Mouse (Mus musculus): Measurements from ENCODE around the gene Hoxc6.

The Hoxc6 gene

DNA sequence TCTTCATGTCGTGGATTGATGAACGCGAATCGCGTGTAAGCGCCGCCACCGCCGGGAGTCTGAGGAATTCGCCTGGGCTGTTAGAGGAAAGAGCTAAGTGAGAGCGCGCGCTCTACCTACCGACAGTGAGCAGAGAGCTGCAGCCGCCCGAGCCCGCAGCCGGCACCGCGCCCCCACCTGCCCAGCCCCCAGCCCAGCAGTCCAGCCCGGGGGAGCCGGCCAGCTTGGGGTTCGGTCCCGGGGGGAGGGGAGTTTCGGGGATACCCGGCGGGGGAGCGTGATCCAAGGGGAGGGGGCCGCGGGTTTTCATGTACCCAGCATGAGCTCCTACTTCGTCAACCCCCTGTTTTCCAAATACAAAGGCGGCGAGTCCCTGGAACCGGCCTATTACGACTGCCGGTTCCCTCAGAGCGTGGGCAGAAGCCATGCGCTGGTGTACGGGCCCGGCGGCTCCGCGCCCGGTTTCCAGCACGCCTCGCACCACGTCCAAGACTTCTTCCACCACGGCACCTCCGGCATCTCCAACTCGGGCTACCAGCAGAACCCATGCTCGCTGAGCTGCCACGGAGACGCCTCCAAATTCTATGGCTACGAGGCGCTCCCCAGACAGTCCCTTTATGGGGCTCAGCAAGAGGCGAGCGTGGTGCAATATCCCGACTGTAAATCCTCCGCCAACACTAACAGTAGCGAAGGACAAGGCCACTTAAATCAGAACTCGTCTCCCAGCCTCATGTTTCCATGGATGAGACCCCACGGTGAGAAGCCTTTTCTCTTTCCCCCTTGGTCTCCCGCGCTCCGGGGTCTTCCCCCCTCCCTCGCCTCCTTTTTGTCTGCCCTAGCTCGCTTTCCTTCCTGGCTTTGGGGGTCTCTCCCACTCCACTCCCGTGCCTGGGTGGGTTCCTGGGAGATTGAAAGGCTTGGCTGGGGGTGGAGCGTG, 7.3 kb upstream of the Hoxc6 start, which contains the start of gene Hoxc8:
Gene Hoxc8 (plus strand): TSS at position 147 of the 937 bp plus-strand sequence.
- DNase-seq (ENCODE audit: low spot score): no peak

DNA sequence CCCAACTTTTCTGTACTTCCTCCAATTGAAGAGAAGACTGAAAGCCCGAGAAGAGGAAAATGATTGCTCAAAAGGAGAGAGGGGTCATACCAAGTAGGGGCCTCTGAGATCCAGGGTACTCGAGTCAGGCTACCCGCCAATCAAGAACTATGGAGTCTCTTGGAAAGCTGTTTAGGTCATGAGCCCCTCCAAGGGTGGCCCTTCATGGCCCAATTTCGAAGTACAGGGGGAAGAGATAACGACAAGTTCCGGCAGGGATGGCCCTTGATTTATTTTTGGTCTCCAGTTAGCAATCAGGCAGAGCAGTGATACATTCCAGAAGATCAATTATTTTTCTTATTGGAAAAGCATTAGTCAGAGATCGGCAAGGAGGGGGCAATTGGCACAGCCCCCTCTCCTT, 6.3 kb upstream of the Hoxc6 start:
- DNase-seq (ENCODE audit: low spot score): no peak

DNA sequence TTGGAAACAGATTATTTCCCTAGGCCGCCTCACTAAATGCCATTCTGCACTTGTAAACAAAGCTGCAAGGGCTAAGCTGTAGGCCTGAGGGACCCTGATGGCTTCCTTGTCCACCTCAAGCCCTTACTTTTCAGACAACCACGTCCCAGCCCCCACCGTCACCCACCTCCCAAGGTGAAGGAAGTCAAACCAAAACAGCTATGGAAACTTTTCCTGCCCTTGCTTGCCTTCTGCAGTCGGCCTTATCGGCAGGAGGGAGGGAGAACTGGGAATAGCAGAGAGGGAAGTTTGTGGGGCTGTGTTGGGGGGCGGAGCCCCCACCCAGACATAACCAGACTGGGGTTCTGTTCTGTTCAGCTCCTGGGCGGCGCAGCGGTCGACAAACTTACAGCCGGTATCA, 5.9 kb upstream of the Hoxc6 start:
- no peak for DNase-seq (ENCODE audit: low spot score)

GRCm38 (mm10) chr15:102992863-102993262, 5.2 kb upstream of the Hoxc6 start:
- DNase-seq (ENCODE audit: low spot score): no peak

DNA sequence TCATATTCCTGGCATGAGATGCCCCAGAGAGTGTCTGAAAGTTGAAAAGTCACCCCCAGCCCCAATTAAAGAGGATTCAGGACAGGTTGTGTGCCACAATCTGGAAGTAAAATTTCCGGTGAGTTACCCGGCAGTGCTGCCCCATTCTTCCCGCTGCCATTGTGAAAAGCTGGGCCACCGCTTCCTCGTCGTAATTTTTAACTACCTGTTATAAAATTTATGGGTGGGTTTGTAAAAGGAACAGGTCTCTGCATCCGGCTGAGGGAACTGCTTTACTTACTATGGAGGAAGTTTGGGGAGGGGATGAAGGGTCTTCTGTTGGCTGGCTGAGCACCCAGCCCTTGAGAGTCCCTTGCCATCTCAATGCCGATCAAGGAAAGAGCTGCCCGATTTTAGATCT, 1.5 kb upstream of the Hoxc6 start:
- no peak for DNase-seq (ENCODE audit: low spot score)

DNA sequence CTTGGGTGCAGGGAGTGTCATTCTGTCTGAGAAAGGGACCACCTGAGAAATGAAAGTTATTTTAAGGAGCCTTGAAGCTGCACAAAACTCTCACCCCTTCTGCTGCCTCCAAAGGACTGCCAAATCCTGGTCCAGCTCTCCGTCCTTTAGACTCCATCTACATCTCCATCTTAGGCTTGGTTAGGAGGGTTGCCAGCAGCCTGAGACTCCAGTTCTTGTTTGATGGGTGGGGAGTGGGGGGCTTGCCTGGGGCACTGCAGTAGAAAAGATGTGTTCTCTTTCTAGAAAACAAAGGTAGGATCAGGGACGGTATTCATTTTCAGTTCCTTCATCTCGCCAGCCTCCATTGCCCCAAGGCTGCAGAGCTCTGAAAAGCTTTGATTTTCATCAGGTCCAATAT, 626 bp upstream of the Hoxc6 start:
- no peak for DNase-seq (ENCODE audit: low spot score)

- no peak for DNase-seq (ENCODE audit: low spot score)
Measured at GRCm38 (mm10) chr15:102998608-102999182, 638 bp downstream of the Hoxc6 start.

- DNase-seq (ENCODE audit: low spot score): no peak
Measured at GRCm38 (mm10) chr15:102999183-102999831, 1.2 kb downstream of the Hoxc6 start.

GRCm38 (mm10) chr15:102999955-103000354, 1.9 kb downstream of the Hoxc6 start:
- DNase-seq (ENCODE audit: low spot score): no peak

DNA sequence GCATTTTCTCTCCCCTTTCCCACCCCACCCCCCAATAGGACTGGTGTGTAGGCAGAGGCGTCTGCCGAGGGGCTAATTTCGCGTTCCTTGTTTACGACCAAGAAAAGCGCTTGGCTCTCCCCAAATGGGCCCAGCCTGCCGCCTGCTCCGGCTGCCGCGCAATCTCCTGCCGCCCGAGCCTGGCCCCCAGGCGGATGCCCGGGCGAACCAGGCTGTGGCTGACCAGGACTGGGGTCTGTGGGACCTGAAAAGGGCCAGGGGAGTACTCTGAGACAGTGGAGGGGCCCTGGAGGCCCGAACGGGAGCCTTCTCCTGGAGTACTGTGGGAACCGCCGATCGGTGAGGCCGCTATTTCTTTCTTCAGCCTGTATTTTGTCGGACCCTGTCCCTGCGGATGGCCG, 2.4 kb downstream of the Hoxc6 start:
- DNase-seq (ENCODE audit: low spot score): no peak

- DNase-seq (ENCODE audit: low spot score): no peak
Measured at GRCm38 (mm10) chr15:103001370-103001769, 3.3 kb downstream of the Hoxc6 start.

DNA sequence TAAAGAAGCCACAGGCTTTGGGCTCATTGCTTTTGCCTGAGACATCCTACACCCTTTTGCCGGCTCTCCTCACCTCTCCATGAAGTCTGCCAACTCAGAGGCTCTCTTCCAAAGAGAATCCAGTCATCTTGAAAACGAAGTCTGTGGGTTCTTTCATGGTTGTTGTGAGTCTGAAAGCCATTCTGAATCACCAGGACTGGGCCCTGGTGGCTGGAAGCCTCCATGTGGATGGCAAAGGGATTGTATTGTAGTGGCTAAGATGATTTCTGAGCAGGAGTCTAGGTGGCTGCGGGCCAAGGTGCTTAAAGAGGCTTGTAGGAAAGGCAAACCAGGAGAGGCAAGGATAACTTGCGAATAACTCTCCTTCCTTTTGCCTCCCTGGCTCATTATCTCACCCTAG, 4.1 kb downstream of the Hoxc6 start:
- no peak for DNase-seq (ENCODE audit: low spot score)

DNA sequence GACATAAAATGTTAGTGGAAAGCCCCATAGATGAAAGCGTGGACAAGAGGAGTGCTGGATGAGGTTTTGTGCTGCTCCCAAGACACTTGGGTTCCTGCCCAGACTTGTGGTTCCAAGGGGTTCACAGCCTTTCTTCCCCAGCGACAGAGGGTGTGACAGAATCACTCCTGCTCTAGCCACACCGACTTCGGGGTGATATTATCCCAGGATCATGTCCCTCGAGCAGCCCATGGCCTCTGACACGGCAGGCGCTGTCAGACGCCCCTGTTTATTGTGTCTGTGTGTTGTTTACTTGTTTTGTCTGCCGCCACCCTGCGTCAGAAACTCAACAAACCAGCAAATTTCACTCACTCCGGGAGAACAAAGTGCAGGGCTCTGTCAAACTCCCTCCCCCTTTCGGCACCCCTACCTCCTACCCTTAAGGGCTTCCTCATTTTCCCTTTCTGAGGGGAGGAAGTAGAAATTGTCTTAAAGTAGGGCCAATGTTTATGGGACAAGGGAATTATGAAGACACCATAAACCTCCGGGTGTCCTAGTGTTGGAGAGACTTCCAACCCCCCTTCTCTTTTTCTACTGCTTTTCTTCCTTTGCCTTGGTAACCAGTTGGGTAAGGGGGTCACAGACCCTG, 4.9 kb downstream of the Hoxc6 start:
- DNase-seq (ENCODE audit: low spot score): no peak

- DNase-seq (ENCODE audit: low spot score): no peak
Measured at GRCm38 (mm10) chr15:103005308-103005707, 7.3 kb downstream of the Hoxc6 start.

GRCm38 (mm10) chr15:103005797-103006196, 7.7 kb downstream of the Hoxc6 start:
- DNase-seq (ENCODE audit: low spot score): no peak

DNA sequence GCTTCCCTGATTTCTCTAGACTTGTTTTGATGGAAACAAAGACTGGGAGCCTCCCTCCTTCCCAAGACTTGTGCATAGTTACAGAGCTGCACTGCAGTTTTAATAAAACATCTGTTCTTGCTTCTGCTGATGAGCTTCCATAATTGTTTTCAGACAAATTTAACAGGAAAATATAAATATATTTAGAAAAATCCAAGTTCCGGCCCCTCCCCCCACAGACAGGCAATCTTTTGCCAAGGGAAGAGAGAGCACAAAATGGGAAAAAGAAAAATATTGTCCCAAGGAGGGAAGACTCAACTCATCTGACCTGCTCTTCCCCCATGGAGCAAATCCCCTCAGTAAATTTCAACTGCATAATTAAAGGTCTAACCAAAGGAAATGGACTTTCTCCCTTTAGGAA, 8.3 kb downstream of the Hoxc6 start:
- DNase-seq (ENCODE audit: low spot score): no peak

DNA sequence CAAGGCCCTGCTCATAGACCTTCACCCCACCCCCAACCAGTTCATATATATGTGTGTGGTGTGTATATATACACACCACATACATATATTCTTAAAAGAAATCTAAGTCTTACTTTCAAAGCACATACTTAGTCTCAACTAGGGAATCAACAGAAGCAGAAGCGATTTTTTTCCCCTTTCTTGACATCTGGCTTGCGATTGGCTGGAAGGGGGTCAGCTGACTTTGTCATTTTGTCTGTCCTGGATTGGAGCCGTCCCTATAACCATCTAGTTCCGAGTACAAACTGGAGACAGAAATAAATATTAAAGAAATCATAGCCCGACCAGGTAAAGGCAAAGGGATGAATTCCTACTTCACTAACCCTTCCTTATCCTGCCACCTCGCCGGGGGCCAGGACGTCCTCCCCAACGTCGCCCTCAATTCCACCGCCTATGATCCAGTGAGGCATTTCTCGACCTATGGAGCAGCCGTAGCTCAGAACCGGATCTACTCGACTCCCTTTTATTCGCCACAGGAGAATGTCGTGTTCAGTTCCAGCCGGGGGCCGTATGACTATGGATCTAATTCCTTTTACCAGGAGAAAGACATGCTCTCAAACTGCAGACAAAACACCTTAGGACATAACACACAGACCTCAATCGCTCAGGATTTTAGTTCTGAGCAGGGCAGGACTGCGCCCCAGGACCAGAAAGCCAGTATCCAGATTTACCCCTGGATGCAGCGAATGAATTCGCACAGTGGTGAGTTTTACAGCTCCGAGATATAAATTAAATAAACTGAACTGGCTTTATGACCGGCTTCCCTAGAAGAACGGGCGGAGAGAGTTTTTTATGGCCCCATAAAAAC, 11.4 kb downstream of the Hoxc6 start:
- no peak for DNase-seq (ENCODE audit: low spot score)

GRCm38 (mm10) chr15:103010112-103010846, 12.2 kb downstream of the Hoxc6 start:
- no peak for DNase-seq (ENCODE audit: low spot score)

DNA sequence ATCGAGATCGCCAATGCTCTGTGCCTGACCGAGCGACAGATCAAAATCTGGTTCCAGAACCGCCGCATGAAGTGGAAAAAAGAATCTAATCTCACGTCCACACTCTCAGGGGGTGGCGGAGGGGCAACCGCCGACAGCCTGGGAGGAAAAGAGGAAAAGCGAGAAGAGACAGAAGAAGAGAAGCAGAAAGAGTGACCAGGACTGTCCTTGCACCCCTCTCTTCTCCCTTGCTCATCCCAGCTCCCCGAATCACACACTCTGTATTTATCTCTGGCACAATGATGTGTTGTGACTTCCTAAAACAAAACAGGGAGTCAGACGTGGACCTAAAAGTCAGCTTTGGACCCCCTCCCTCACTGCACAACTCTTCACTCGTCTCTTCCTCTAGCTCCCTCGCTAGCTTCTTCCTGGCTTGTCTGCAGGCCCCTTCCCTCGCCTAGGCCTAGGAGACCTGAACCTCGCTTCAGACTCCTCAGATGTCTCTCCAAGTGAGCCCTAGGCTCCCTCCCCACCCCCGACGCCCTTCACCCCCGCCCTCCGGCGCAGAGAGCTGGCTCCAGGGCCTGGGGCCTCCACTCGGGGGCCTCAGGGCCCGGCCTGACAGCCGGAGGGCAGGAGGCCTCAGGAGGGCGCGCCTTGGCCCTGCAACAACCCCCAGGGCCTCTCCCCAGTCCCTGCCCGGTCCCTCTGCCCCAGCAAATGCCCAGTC, 12.9 kb downstream of the Hoxc6 start:
- no peak for DNase-seq (ENCODE audit: low spot score)

DNA sequence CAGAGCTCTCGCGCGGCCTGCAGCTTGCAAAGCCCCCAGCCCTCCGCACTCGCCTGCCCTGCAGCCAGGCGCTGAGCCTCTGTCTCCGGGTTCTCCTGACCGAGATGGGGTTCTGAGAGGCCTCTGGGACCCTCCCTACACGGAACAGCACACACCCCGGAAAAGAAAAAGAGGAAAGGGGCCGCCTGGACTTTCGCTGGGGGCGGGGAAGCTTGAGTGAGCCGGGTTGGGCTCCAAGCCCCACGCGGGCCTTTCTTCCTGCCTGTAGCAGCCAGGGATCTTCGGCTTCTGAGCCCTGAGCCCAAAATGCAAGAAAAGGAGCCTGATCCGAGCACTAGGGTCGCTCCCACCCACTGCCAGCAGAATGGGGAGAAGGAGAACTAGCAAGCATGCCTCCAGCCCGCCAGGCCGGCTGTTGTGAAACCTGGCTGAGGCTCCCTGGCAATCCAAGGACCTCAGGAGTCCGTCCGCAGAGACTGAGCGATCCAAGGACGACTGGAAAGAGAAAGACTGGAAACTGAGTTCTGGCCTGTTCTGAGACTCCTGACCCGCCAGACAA, 13.9 kb downstream of the Hoxc6 start:
- no peak for DNase-seq (ENCODE audit: low spot score)
